Mouse (Mus musculus): ENCODE results near the gene Scoc.
A peak's percentile ranks its signal among the peaks of the same experiment; 100 is the strongest.
"Not testable (repeated sequence)": the region's sequence is repeated elsewhere in the genome, so short reads cannot be mapped to it uniquely, and the experiment has no call there.

Scoc gene

DNA sequence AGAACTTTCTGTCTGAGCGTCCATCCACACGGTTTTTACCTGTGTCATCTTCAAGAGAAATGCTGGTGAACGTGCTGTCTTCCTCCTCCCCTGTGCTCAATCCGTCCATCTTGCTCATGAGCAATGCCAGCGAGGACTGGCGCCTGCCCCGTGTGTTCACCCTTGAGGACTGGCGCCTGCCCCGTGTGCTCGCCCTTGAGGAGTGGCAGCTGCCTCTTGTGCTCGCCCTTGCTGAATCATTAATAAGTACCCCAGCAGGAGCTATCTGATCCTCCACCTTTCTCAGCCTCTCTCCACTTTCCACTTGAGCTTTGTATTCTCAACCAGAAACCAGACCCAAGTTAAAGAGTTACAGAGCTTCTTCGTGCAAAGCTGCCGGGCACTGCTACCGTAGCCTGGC is at the start of gene Scoc:
Gene Scoc, minus strand, starts transcription at position 170 of the 400 bp plus-strand sequence.
- no peak for DNase-seq (ENCODE audit: low read depth, low spot score)

DNA sequence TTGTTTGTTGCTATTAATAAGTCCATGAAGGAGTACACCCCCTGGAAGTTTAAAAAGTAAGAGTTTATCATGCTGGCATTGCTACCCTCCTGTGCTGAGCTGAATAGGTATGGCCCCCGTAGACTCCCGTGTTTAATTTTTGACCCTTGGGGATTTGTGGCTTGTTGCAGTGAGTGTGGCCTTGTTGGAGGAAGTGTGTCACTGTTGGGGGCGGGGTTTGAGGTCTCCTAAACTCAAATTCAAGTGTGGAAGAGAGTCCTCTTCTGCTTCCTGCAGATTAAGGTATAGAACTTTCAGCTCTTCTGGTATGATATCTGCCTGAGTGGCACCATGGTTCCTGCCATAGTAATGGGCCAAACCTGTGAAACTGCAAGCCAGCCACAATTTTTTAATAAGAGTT is 1.4 kb upstream of the Scoc start:
- DNase-seq (ENCODE audit: low read depth, low spot score) = no peak

DNA sequence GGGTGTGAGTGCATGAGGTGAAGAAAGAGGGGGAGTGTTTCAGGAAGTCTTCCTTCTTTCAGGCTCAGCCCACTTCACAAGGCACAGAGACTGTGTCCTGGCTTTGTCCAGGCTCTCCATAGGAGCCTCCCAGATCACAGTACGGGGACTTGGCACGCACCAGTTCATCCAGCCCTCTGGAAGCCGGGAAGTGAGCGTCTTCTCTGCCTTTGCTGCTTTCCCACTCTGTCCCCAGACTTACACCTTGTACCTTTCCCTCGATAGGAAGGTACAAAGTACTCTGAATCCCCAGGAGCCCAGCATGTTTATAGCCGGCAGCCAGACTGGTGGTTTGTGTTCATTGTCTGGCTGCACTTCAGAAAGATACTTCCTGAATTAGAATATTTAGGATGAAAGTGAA is 1.1 kb downstream of the Scoc start:
- DNase-seq (ENCODE audit: low read depth, low spot score) = no peak

- DNase-seq (ENCODE audit: low read depth, low spot score) = peak; percentile 75
Measured at GRCm38 (mm10) chr8:83451056-83451455, 7.1 kb downstream of the Scoc start.

GRCm38 (mm10) chr8:83449960-83450359 is 8.2 kb downstream of the Scoc start:
- peak; percentile 53 for DNase-seq (ENCODE audit: low read depth, low spot score)

DNA sequence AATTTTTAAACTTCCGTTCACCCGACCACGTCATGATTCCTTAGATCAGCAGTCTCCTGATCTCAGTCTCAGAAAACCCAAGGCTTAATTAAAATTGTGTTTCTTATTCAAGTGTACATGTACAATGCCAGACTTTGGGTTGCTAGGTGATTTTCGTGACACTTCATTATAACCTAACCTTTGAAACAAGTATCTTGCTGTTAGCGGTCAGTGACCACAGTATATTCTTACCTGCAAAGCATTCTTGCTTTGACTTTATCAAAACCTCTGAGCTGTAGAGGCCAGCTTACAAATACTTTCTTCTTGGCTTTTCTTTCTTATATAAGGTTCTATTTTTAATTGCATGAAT is 15.2 kb downstream of the Scoc start:
- DNase-seq (ENCODE audit: low read depth, low spot score) = no peak

DNA sequence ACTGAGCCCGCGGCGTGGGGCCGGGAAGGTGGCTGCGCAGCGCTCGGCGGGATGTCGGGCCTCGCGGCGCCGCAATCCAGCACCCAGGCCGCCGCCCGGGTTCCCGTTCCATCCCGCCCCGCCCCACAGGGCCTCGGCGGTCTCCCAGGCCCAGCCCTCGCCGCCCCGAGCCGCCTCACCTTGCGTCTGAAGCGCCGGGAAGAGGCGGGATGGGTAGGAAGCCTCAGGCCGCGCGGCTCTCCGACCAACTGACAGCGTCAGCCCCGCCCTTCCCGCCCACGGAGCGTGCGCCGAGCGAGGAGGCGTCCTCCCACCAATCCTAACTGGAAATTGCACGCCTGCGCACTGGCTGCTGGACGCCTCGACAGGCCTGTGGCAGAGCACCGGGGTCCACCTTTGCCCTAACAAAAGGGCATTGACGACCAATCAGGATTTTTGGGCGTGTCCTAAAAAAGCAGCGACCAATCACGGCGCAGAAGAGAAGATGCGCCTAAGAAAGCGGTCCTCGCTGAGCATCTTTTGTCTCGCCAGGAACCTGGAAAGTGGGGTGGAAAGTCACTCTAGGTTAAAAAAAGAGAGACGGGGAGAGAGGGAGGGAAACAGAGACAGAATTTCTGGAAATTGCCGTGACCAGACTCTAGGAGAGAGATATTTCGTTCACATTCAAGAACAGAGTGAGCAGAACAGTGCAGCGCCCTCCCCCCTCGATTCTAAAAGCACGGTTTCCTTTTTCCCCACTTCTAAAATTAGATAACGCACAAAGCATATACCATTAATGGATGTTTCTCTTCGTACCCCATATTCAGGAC is 15.7 kb downstream of the Scoc start:
- DNase-seq (ENCODE audit: low read depth, low spot score) = peak; percentile 98

GRCm38 (mm10) chr8:83441656-83442242 is 16.4 kb downstream of the Scoc start:
- no peak for DNase-seq (ENCODE audit: low read depth, low spot score)

DNA sequence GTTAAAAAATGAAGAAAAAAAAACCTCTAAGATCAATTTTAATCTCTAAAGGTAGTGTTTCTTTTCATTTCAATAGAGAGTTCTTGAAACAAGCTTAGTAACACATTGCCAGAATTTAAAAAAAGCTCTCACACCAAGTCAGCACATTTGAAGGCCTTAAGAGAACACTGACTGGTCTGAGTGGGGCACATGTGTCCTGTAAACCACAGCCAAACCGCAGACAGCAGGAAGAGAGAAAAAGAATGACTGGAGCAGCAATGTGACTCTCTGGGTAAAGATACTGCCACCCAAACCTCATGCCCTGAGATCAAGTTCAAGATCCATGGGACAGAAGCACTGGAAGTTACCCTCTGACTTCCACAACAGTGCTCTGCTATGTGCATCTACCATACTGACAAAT is 21.1 kb downstream of the Scoc start:
- DNase-seq (ENCODE audit: low read depth, low spot score) = no peak

GRCm38 (mm10) chr8:83429071-83429524 is 29.1 kb downstream of the Scoc start:
- DNase-seq (ENCODE audit: low read depth, low spot score) = no peak

- not testable (repeated sequence) for DNase-seq (ENCODE audit: low read depth, low spot score)
Measured at GRCm38 (mm10) chr8:83428621-83429020, 29.6 kb downstream of the Scoc start.

- no peak for DNase-seq (ENCODE audit: low read depth, low spot score)
Measured at GRCm38 (mm10) chr8:83426949-83427348, 31.2 kb downstream of the Scoc start.

DNA sequence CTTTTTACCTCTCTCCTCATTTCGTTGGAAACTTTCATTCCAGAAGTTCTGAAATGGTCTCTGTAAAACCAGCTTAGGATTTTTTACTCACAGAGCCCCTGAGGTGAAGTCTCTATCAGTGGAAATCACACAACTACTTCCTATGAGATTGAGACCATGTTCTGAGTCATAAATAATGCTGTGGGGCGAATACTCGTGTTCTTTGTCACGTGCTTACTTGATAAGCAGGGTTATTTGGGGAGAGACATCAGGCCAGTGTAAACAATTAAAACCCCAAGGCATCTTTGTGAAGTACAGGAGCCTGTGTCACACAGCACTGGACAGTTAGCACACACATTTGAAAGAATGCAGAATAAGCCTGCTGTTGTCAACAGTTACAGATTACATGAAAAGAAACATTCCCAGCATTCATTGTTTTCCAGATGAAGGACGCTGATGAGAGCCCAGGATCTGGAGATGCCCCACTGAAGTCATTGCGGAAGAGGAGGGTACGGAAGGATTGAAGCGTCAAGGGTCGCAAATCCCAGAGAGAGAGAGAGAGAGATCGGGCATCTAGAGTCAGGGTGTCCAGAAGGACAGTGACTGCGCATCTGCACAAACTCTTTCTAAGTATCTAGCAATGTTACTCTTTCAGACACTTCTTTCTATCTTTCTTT is 32.0 kb downstream of the Scoc start:
- no peak for DNase-seq (ENCODE audit: low read depth, low spot score)

DNA sequence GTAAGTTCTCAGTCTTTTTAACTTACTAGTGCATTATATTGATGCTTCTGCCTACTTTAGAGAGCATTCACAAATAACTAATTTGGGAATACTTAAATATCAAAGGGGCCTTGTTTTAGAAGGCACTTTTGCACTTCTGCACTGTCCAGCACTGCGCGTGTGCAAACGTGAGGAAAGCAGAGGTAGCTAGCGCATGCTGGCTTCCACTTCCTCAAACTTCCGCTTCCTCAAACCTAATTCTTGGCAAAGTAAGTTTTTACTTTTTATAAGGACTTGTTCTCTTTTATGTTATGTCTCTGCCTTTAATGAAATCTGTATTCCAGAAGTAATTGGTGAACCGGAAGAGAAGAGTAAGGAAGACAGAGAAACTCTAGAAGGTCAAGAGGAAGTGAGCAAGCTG is 33.0 kb downstream of the Scoc start:
- DNase-seq (ENCODE audit: low read depth, low spot score) = no peak

- DNase-seq (ENCODE audit: low read depth, low spot score) = no peak
Measured at GRCm38 (mm10) chr8:83423032-83423825, 35.0 kb downstream of the Scoc start.

GRCm38 (mm10) chr8:83421354-83421753 is 36.8 kb downstream of the Scoc start:
- DNase-seq (ENCODE audit: low read depth, low spot score) = no peak

DNA sequence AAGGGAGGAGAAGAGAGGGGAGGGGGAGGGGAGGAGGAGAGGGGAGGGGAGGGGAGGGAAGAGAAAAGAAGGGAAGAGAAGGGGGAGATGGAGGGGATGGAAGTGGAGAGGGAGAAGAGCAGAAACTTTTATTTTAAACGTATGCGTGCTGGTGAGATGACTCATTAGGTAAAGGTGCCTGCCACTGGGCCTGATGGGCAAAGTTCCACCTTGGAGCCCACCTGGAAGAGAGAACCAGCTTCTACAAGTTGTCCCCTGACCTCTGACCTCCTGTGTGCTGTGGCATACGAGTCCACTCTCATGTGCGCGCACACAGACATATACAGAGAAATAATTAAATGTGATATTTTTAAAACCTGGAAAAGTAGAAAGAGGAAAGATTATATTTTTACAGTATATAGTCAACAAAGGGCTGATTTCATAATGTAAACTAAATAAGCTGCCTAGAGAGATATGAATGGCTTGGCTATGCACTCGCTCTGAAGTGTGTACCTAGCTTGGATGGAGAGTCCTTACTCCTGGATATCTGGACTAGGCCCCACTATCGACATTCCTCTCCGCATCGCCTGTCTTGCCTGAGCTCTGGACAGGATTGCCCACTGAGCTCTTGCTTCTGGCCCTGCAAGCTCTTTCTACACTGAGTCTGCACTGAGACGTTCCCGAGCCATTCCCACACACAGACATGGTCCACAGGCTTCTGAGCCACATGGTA is 39.2 kb downstream of the Scoc start:
- no peak for DNase-seq (ENCODE audit: low read depth, low spot score)

GRCm38 (mm10) chr8:83417970-83418369 is 40.2 kb downstream of the Scoc start:
- no peak for DNase-seq (ENCODE audit: low read depth, low spot score)

GRCm38 (mm10) chr8:83416878-83417277 is 41.3 kb downstream of the Scoc start:
- no peak for DNase-seq (ENCODE audit: low read depth, low spot score)

GRCm38 (mm10) chr8:83408496-83408895 is 49.7 kb downstream of the Scoc start:
- DNase-seq (ENCODE audit: low read depth, low spot score) = no peak

DNA sequence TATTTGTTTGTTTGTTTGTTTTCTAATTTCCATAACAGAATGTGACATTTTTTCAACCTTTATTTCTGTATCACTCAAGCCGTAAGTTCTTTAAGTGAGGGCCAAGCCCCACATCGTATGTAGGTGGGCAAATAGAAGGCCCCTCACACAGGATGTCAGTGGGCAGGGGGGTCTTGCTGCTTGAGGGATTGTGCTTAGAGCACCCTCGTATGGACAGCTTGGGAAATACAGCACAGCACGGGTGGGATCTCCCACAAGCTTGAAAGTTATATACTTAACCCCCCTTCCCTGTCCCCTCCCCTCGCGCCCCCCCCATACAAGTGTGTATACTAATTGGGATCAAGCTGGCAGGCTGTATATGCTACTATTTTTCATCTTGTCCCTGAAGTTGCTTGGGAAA is 51.4 kb downstream of the Scoc start:
- no peak for DNase-seq (ENCODE audit: low read depth, low spot score)

Data from CD4-positive, CD25-positive, alpha-beta regulatory T cell, adult 2 months (primary cell).